Mouse (Mus musculus): ENCODE data around the gene Cend1.

- TF ChIP-seq EP300 (IDR thresholded peaks at IDR 0.05; ENCODE audit: low read depth) (no peak), CTCF (IDR thresholded peaks at IDR 0.05; ENCODE audit: low read depth) (no peak)
Observed at GRCm38 (mm10) chr7:141474160-141474559, 44.9 kb upstream of the Cend1 start.
